Mouse (Mus musculus): ENCODE data around the gene Olfr146.

The Olfr146 gene

GRCm38 (mm10) chr9:39023277-39023676 lies at the start of gene Olfr146:
Olfr146 (minus strand) TSS chr9:39023377.
- no peak for DNase-seq

- DNase-seq: no peak
Observed at GRCm38 (mm10) chr9:39064851-39065250, 41.7 kb upstream of the Olfr146 start, which contains the start of gene Olfr937. Olfr937 (minus strand) TSS chr9:39064951.

GRCm38 (mm10) chr9:38999583-38999982 lies 23.6 kb downstream of the Olfr146 start, which contains the start of gene Olfr935:
Olfr935 (minus strand) TSS chr9:38999683.
- DNase-seq: no peak

GRCm38 (mm10) chr9:38988215-38988614 lies 35.0 kb downstream of the Olfr146 start, which contains the start of gene Olfr934:
Olfr934 (minus strand) TSS chr9:38988315.
- DNase-seq: no peak

- no peak for DNase-seq
Observed at GRCm38 (mm10) chr9:38972013-38972412, 51.2 kb downstream of the Olfr146 start, which contains the start of gene Olfr933. Olfr933 (plus strand) TSS chr9:38972313.

All from cerebellum, adult 18-20 months (tissue).